Mouse (Mus musculus) cerebellum, postnatal 25 days (tissue): ENCODE measurements around the gene Snrpd3.
A peak's percentile ranks its signal among the peaks of the same experiment; 100 is the strongest.

Experiments
- DNase-seq, 2 experiments: peaks; one replicate each; pipeline ENCODE4 v3.0.0; 2021; ENCODE audit warnings: mixed read lengths in 2 of 2

The Snrpd3 gene

DNA sequence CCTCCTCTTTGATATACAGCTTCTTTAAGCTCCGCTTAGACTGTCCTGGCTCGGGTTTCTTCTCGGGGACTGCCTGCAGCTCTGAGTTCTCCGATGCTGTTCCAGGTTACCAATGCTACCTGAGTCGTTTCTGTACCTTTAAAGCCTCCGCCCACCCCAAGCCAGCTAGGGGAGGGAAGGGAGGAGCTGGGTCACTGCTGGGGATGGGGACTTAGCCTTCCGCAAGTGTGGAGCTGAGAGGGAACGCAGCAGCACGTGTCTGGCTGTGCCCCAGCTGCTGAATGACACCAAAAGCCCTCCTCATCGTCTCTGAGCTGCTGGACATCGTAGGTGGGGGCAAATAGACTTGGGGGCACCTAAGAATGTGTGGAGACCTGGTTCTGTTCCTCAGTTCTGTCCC lies 51.1 kb downstream of the Snrpd3 start:
- DNase-seq, result no peak

DNA sequence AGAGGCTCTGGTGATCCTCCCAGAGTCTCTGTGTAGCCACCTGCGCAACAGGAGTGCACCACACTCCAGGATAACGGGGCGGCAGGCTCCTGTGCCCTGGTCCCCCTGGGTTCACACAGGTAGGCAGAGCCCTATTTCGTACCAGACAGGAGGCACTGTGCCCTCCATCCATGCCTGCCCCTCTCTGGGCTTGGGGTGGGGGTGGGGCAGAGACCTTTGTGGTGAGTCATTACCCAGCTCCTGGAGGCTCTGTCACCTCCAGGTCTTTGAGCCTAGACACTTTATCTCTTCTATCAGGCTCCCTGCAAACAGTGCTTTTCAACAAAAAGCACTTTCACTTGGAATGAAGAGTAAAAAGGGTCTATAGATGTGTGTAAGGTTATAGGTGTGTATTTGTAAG lies 51.5 kb downstream of the Snrpd3 start:
- no peak for DNase-seq

DNA sequence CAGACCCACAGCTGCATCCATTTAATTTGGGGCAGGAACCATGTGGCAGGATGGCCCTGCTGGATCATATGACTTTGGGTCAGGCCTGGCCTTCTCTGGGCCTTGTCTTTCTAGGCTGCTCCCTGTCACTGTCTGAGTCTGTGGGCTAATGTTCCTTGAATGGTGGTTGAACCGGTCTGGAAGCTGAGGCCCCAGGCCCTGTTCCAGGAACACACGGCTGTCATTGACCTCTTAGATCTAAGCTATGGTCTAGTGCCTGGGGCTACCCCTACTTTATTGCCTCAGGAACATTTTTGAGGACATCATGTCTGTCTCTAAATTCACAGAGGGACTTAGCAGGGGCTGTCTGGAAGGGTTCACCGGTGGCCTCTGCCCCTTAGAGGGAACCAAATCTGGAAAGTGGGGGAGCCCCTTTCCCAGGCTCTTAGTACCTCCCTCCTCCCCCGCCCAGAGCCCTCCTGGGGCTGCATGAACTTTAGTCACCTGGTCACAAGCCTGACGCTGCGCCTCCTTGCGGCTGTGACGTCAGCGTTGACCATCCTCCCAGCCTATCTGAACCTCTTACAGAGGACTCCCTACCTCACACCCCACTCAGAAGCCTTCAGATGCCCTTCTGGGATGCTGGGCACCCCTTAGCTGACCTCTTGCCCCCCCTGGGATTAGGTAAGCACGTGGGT lies 53.8 kb downstream of the Snrpd3 start:
- no peak for DNase-seq

DNA sequence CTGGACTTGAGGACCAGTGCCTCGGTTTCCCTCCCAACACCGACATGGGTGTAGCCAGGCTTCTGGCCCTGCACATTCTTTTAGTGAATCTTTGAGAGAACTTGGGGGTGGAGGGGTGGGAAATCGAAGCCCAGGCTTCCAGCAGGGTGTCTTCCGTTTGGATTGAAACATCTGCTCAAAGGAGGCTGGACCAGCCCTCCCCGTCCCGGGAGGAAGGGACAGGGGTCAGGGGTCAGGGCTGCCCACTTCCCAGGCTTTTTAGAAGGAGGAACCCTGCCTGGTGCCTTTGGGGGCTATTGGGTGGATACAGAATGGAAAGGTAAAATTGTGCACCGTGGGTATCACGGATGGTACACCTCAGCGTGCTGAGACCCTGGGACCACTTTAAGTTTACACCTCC lies 54.6 kb downstream of the Snrpd3 start:
- no peak for DNase-seq

DNA sequence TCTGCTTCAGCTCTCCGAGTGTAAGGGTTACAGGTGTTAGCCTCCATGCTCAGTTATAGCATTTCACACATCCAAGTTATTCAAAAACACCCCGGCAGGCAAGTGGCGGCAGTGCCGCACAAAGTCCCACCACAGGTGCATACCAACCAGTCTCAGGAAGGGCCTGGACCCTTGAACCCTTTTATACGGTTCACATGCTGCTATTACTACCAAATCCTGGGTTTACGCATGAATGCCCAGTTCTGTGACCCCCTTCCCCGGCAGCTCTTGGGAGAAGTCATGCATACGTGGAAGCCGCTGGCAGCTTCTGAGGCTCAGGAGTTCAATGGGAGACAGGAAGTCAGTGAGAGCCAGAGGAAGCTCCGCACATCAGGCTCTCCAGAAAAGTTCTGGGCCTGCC lies 55.8 kb downstream of the Snrpd3 start:
- DNase-seq, result no peak

DNA sequence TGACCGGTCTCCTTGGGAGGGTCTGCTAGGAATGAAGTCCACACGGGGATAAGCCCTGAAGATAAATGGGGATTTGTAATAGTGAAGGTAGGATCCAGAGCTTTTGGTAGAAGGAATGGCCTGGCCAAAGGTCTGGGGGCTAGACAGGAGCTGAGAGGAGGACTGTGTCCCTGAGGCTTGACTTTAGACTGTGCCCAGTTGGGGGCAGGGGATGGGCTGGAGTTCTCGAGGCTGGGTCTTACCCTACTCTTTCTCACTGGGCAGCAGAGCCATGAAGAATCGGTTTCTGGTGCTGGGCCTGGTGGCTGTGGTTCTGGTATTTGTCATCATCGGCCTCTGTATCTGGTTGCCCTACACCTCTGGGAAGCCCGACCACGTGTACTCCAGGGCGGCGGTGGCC lies 56.6 kb downstream of the Snrpd3 start:
- no peak for DNase-seq

DNA sequence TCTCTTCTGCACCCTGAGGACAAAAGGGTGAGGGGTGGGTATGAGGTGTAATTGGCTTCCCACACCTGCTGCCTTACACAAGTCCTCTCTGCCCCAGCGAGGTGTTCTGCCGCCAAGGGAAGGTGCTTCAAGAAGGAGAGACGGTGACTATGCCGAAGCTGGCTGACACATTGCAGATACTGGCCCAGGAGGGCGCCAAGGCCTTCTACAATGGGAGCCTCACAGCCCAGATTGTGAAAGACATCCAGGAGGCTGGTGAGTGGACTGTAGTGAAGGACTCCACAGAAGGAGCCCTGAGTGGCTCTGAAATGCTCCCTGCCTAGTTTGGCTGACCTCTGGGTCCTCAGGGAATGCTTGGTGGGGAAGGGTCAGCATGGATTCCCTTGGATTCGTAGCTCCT lies 61.8 kb downstream of the Snrpd3 start:
- no peak for DNase-seq

DNA sequence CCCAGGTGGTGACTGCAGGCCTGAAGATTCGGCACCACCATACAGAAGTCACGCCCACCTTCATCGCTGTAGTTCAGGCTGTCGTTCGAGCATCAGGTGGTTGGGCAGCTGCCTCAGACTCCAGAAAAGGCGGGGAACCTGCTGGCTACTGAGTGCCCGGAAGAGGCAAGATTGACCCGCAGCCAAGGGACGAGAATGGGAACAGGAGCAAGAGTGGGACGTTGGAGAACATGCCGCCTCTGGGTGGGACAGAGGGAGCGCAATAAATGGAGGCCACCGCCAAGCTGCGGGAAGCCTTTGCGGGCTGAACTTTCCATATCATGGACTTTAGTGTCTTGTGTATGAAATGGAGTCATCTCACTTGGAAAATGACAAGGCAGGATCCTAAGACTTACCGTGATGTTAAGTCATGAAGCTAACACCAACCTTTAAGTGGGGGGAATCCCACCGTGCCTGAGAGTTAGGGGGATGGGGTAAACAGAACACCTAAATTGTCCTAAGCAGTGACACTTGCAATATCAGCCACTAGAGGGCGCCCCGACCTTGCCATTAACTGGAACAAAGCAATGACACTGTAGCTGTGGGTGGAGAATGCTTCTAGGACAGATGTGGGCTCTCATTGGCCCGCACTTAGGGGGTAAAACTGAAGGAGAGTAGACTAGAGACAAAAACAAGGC lies 68.7 kb downstream of the Snrpd3 start:
- peak; percentile 90 to 93 for DNase-seq

DNA sequence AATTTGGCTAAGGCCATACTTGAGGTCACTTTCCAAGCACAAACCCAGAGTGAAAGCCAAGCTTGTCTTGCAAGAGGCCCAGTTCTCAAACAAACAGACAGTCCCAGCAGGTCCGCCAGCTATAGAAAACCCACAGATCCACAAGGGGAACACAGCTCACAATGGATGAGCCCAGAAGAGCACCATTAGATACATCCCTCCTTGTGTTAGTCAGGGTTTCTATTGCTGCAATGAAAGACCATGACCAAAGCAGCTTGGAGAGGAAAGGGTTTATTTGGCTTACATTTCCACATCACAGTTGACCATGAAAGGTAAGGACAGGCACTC lies 69.2 kb downstream of the Snrpd3 start:
- no peak for DNase-seq
